Mouse (Mus musculus) cortical plate, adult 2 months (tissue): ENCODE measurements around the gene Veph1.

ENCODE experiments used
- CTCF ChIP-seq: fragments of 200-500 bp; IDR thresholded peaks from 2 replicates; pipeline ENCODE4 v1.5.1; 2011; ENCODE audit warnings: mild to moderate bottlenecking, control low read depth, low read length; ENCODE audit not compliant: insufficient read depth; ENCODE audit errors: extremely low read depth
- POLR2A ChIP-seq: fragments of 200-500 bp; IDR thresholded peaks from 2 replicates; pipeline ENCODE4 v1.6.1; 2011; ENCODE audit warnings: mild to moderate bottlenecking, low read length, control low read depth; ENCODE audit not compliant: insufficient read depth; ENCODE audit errors: extremely low read depth

DNA sequence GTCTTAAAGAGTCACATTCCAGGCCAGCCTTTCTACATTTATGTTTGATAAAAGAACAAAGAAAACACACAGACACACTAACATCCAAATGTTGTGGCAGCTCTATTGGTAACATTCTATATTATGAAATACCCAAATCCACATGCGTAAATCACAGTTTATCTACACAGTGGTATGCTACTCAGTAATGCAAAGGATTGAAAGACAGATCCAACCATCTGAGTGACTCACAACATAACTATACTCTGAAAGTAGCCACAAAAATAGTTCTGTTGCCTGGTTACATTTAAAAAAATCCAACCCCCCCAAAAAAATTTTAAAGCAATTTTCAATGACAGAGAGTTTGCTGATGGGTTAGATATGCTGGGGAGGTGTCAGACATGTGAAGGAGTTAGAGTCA, 12.9 kb upstream of the Veph1 start:
- no peak for TF ChIP-seq CTCF
- no peak for TF ChIP-seq POLR2A
